Mouse (Mus musculus) hindbrain, embryonic 10.5 days (tissue): ENCODE results near the gene Fam229a. TPM values are rescaled to one million over a fixed set of nuclear protein-coding genes. Genes with fewer than 3 reads are reported as not detected.
A peak's percentile ranks its signal among the peaks of the same experiment; 100 is the strongest.
"Not testable (repeated sequence)": the region's sequence is repeated elsewhere in the genome, so short reads cannot be mapped to it uniquely, and the experiment has no call there.

Source experiments
- DNase-seq: peaks from one replicate; pipeline ENCODE4 v3.0.0-alpha.2; 2017; ENCODE audit warnings: low spot score
- H3K27ac ChIP-seq: fragments of 300-500 bp; sonication (generic); 2 replicates; pipeline ENCODE4 v1.5.1; 2016; ENCODE audit warnings: mild to moderate bottlenecking, moderate library complexity
- H3K27me3 ChIP-seq: fragments of 300-500 bp; sonication (generic); 2 replicates; pipeline ENCODE4 v1.6.1; 2016; ENCODE audit warnings: mild to moderate bottlenecking; ENCODE audit not compliant: poor library complexity, insufficient read depth, severe bottlenecking
- H3K36me3 ChIP-seq: fragments of 300-500 bp; sonication (generic); 2 replicates; pipeline ENCODE4 v1.6.1; 2016; ENCODE audit warnings: mild to moderate bottlenecking, moderate library complexity
- H3K4me1 ChIP-seq: fragments of 300-500 bp; sonication (generic); replicated peaks from 2 replicates; pipeline ENCODE4 v1.6.1; 2016; ENCODE audit warnings: mild to moderate bottlenecking
- H3K4me3 ChIP-seq: fragments of 300-500 bp; sonication (generic); 2 replicates; pipeline ENCODE4 v1.5.1; 2016; ENCODE audit warnings: mild to moderate bottlenecking, moderate library complexity
- H3K9me3 ChIP-seq: fragments of 300-500 bp; sonication (generic); 2 replicates; pipeline ENCODE4 v1.6.1; 2016; ENCODE audit warnings: mild to moderate bottlenecking, moderate library complexity
- WGBS: fragments of 180-500 bp; shearing (Covaris S2); methylation state at CpG from one replicate; pipeline ENCODE4 v1.1.7; 2016; 5-methylcytosine and 5-hydroxymethylcytosine counted together
- polyA plus RNA-seq: library from polyadenylated mRNA; unstranded; fragments of >200 nt; fragmentation: Nextera tagmentation; extraction: Ambion mirVana; gene quantifications from 2 replicates; pipeline ENCODE4 v1.2.1, GENCODE M21; 2016

Fam229a gene
- polyA plus RNA-seq, 1 experiment from 2014 or later, result 0.41 TPM

- Histone ChIP-seq H3K36me3 (peaks cover 46% of the 10 kb centered on the region), H3K9me3 (no peaks in the 10 kb centered on the region), H3K27me3 (no peaks in the 10 kb centered on the region), H3K4me3 (peak overlapping the region; percentile 90), H3K4me1 (peaks cover 68% of the 10 kb centered on the region), H3K27ac (peak overlapping the region; percentile 100)
- DNase-seq, result no peak
- under 1% methylated on average over 45 of the region's 57 CpGs for WGBS
Observed at GRCm38 (mm10) chr4:129513891-129514290, 22.9 kb downstream of the Fam229a start.

- Histone ChIP-seq H3K4me3 (peak overlapping the region; percentile 90), H3K4me1 (peaks cover 63% of the 10 kb centered on the region), H3K36me3 (peaks cover 49% of the 10 kb centered on the region), H3K27ac (peak overlapping the region; percentile 100), H3K27me3 (no peaks in the 10 kb centered on the region), H3K9me3 (no peaks in the 10 kb centered on the region)
- peak; percentile 78 for DNase-seq
- under 1% methylated on average over 35 of the region's 35 CpGs for WGBS
Observed at GRCm38 (mm10) chr4:129514300-129514898, 23.4 kb downstream of the Fam229a start.

DNA sequence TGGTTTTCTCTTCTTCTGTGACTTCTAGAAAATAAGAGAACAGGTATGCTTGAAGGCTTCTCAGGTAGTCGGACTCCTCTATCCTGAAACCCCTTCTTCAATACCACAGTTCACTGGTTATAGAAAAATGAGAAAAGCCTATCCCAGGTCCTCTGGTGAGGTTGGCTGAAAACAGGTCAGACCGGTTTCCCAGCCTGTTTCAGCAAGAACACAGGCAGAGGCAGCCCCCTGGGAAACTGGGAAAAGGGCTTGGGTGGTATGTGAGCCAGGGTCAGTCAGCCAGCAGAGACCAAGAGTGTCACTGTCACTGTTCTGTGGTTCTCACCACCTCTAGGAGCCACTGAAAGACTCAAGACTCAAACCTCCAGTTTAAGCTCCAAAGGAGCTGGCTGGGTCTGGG lies 25.9 kb downstream of the Fam229a start:
- H3K4me3 ChIP-seq, result 0 out of 2 replicates have a peak overlapping the region, but pooled peaks have one; percentile 0
- H3K27me3 ChIP-seq, result no peaks in the 10 kb centered on the region
- no peaks in the 10 kb centered on the region for H3K9me3 ChIP-seq
- DNase-seq, result peak; percentile 43
- WGBS, result 54% methylated on average over 2 of the region's 2 CpGs
- no peak overlapping the region; the same call in 1 of the 2 replicates for H3K27ac ChIP-seq
- H3K4me1 ChIP-seq, result peaks cover 42% of the 10 kb centered on the region
- peaks cover 75% of the 10 kb centered on the region for H3K36me3 ChIP-seq

DNA sequence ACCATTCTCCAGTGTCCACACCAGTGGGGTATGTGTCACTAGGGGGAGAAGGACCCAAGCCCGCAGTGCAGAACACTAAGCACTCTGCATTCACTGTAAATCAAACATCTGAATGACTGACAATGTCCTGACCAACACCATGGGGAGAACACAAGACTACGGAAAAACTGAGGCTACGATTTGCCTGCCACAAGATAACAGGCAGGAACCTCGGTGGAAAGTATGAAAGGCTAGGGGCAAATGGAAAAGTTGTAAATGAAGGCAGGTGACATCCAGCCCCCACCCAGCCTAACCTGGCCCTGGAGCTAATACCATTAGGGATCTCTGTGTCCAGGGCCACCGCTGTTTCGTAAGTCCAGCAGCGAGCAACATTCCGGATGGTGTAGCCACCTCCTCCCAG lies 27.5 kb downstream of the Fam229a start:
- Histone ChIP-seq H3K36me3 (peaks cover 91% of the 10 kb centered on the region), H3K27me3 (no peaks in the 10 kb centered on the region), H3K4me1 (peaks cover 27% of the 10 kb centered on the region), H3K4me3 (no peak overlapping the region), H3K9me3 (no peaks in the 10 kb centered on the region), H3K27ac (no peak overlapping the region)
- WGBS, result 90% methylated on average over 8 of the region's 8 CpGs
- no peak for DNase-seq

- Histone ChIP-seq H3K9me3 (no peaks in the 10 kb centered on the region), H3K4me3 (no peak overlapping the region), H3K27ac (no peak overlapping the region), H3K4me1 (no peaks in the 10 kb centered on the region), H3K36me3 (peaks cover 99% of the 10 kb centered on the region), H3K27me3 (no peaks in the 10 kb centered on the region)
- WGBS, result 94% methylated on average over 5 of the region's 5 CpGs
- DNase-seq, result no peak
Observed at GRCm38 (mm10) chr4:129525338-129525737, 34.3 kb downstream of the Fam229a start.

- DNase-seq, result no peak
- no peaks in the 10 kb centered on the region for H3K27me3 ChIP-seq
- H3K36me3 ChIP-seq, result peaks cover 99% of the 10 kb centered on the region
- no peak overlapping the region for H3K27ac ChIP-seq
- 89% methylated on average over 3 of the region's 3 CpGs for WGBS
- H3K9me3 ChIP-seq, result no peaks in the 10 kb centered on the region
- no peak overlapping the region for H3K4me3 ChIP-seq
- H3K4me1 ChIP-seq, result no peaks in the 10 kb centered on the region
Observed at GRCm38 (mm10) chr4:129525889-129526288, 34.9 kb downstream of the Fam229a start.

DNA sequence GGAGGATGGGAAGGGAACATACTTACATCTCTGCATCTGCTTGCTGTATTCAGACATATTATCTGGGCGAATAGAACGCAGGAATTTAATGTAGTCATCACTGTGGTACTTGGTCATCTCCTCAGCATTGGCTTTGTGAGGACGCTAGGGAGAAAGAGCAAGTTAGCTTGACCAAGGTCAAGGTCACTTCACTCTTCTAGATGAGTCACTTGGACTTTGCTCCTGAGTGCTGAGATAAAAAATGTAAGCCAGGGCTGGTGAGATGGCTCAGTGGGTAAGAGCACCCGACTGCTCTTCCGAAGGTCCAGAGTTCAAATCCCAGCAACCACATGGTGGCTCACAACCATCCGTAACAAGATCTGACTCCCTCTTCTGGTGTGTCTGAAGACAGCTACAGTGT lies 37.9 kb downstream of the Fam229a start:
- 93% methylated on average over 6 of the region's 6 CpGs for WGBS
- peaks cover 98% of the 10 kb centered on the region for H3K36me3 ChIP-seq
- H3K27me3 ChIP-seq, H3K9me3 ChIP-seq, DNase-seq, H3K4me1 ChIP-seq, H3K27ac ChIP-seq, H3K4me3 ChIP-seq: not testable (repeated sequence)

- DNase-seq, result no peak
- Histone ChIP-seq H3K9me3 (no peaks in the 10 kb centered on the region), H3K4me3 (peak overlapping the region; percentile 9; the same call in 1 of the 2 replicates), H3K4me1 (peaks cover 27% of the 10 kb centered on the region), H3K27ac (no peak overlapping the region), H3K36me3 (peaks cover 59% of the 10 kb centered on the region), H3K27me3 (no peaks in the 10 kb centered on the region)
- WGBS, result 92% methylated on average over 6 of the region's 6 CpGs
Observed at GRCm38 (mm10) chr4:129540012-129540411, 49.0 kb downstream of the Fam229a start.

Other genes starting within 250 kb of the Fam229a start
- gene C77080, start 229.8 kb upstream of the Fam229a start, polyA plus RNA-seq, result 3.0 and 3.7 TPM in 2 replicates
- 0.37 and 0.63 TPM in 2 replicates for gene Sync, start 203.6 kb upstream of the Fam229a start, polyA plus RNA-seq
- gene Rbbp4, start 155.8 kb upstream of the Fam229a start, polyA plus RNA-seq, result 470 and 520 TPM in 2 replicates
- gene Zbtb8os, start 155.5 kb upstream of the Fam229a start, polyA plus RNA-seq, result 45.4 and 54.7 TPM in 2 replicates
- gene Zbtb8a, start 113.1 kb upstream of the Fam229a start, polyA plus RNA-seq, result 7.7 and 11.8 TPM in 2 replicates
- 1.8 and 2.1 TPM in 2 replicates for gene Zbtb8b, start 50.3 kb upstream of the Fam229a start, polyA plus RNA-seq
- gene Bsdc1, start 29.6 kb upstream of the Fam229a start, polyA plus RNA-seq, result 22.2 and 24.8 TPM in 2 replicates
- not detected in 2 replicates for gene Tssk3, start 168 bp upstream of the Fam229a start, polyA plus RNA-seq
- gene Marcksl1, start 22.4 kb downstream of the Fam229a start, polyA plus RNA-seq, result 1,645 and 2,027 TPM in 2 replicates
- 241 and 286 TPM in 2 replicates for gene Hdac1, start 51.5 kb downstream of the Fam229a start, polyA plus RNA-seq
- gene Lck, start 82.5 kb downstream of the Fam229a start, polyA plus RNA-seq, result 6.5 and 6.6 TPM in 2 replicates
- gene Fam167b, start 87.4 kb downstream of the Fam229a start, polyA plus RNA-seq, result 0.46 and 1.0 TPM in 2 replicates
- gene Eif3i, start 109.5 kb downstream of the Fam229a start, polyA plus RNA-seq, result 268 and 293 TPM in 2 replicates
- gene Tmem234, start 109.5 kb downstream of the Fam229a start, polyA plus RNA-seq, result 226 and 229 TPM in 2 replicates
- gene Dcdc2b, start 123.1 kb downstream of the Fam229a start, polyA plus RNA-seq, result 0.90 and 1.3 TPM in 2 replicates
- gene Iqcc, start 127.9 kb downstream of the Fam229a start, polyA plus RNA-seq, result 27.7 and 29.1 TPM in 2 replicates
- gene Ccdc28b, start 132.8 kb downstream of the Fam229a start, polyA plus RNA-seq, result 53.2 and 75.0 TPM in 2 replicates
- 90.1 and 108 TPM in 2 replicates for gene Txlna, start 149.9 kb downstream of the Fam229a start, polyA plus RNA-seq
- gene Kpna6, start 181.6 kb downstream of the Fam229a start, polyA plus RNA-seq, result 14.5 and 16.4 TPM in 2 replicates
- 15.2 and 24.1 TPM in 2 replicates for gene Tmem39b, start 205.6 kb downstream of the Fam229a start, polyA plus RNA-seq